Mouse (Mus musculus) lung, postnatal 25 days (tissue): Measurements from ENCODE around the gene Ctnna3.

Experiments
- DNase-seq: peaks from one replicate; pipeline ENCODE4 v3.0.0; 2022; ENCODE audit warnings: low spot score

Gene Ctnna3

DNA sequence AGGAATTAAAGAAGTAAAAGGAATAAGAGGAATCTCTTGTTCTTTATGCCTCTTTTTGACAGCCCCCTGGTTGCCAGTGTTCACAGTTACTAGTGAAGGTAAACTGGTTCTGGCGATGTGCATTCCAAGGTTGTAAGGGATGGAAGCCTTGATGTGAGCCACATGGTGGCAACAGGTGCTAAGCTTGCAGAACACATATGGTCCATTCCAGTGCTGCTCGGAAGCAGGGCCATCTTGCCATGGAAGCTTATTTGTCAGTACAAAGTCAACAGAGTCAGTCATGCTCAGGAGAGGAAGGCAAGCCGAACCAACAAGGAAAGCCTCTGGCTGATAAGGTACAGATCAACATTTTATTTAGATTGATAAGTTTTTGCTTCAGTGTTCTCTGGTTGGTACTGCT lies 652.4 kb downstream of the Ctnna3 start:
- no peak for DNase-seq

DNA sequence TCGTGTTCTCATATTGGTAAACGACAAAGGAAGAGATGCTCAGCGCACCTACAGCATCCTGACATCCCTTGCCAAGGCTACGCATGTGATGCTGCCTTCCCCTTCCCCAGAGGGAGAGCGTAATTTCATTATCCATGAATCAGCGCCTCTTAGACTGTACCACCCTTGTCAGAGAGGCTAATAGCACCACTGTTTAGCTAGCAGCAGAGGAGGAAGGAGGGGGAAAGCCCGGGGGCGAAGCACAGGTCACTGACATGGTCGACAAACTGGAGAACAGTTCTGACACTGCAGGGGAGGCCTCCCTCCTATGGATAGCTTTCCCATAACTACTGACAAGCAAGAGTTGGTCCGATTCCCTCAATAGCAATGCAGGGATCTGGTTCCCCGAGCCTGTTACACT lies 653.9 kb downstream of the Ctnna3 start:
- no peak for DNase-seq

DNA sequence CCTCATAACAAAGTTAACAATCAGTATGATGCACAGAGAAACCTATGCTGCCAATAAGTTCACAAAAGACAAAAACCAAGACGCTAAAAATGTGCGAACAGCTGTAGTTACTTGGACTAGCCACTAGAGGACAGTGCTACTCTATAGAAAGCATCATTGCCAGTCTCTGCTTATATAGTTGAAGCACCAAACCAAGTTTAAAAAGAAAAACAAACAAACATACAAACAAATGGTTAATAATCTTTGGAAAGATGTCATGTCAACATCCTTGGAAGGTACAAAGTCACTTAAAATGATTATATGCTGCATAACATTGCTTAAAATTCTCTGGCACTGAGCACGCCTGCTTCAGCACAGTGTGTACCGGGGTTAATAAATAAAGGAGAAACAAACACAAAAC lies 654.6 kb downstream of the Ctnna3 start:
- DNase-seq, result peak; percentile 20

DNA sequence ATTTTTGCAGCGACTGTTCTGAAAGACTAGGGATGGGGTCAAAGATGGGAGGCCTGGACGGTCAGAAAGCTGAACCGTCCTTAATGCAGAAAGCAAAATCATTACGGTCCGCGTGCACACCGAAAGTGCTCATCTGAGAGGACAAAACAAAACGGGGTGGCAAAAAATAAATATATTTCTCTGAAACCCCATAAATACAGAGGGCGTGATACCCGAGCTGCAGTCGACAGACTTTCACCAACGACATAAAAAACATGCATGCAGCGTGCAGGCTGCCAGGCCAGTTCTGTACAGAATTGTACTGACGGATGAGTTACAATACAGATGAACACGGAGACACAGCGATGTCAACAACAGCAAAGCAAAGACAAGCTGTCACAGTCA lies 656.3 kb downstream of the Ctnna3 start:
- DNase-seq, result no peak

DNA sequence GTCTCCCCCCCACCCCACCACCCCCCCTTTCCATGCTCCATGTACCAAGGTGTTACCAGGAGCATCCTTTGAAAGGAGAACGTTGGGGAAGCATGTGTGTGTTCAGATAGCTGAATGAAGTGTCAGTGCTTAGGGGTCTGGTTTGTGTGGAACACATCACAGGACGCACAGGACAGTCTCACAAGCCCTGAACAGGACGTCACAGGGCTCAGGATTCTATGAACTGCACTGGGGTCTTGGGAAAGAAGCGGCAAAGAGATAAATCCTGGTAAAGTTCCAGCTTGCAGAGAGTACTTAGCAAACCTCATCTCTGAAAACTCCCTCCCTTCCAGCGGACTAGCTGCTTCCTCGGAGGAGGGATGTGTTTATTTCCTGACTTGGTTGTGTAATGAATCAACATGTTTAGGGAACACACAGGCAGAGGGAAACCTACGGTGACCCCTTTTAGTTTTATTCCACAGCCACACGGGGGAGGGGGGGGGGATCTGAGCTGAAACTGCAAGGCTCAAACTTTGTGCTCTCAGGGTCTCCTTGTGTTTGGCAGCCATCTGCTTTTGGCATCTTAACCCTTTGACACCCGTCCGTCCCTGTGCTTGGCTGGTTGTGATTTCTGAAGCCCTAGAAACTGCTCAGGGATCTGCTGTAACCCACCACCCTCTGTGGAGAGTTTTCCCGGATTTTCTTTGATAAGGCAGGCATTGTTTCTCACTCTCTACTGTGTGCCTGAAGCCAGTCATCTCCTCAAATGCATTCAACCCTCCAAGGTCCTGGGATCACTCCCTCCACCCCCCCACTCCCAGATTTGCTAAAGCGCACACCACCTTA lies 656.9 kb downstream of the Ctnna3 start:
- no peak for DNase-seq

DNA sequence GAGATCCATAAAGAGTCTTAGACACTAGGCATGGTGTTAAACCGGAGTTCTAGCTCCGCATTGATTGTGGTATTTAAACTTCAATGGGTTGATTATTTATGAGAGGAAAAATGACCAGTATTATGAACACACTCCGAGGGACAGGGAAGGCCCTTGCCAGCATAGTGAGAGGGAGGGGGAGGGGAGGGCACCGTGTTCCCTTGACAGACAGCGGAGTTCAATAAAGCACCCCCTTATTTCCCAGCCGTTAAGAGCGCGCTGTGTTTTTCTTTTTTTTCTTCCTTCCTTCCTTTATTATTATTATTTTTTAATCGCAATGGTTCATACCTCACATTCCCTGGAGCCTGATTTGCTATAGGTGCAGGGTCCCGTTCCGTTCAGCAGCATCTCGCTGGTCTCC lies 657.6 kb downstream of the Ctnna3 start:
- no peak for DNase-seq

DNA sequence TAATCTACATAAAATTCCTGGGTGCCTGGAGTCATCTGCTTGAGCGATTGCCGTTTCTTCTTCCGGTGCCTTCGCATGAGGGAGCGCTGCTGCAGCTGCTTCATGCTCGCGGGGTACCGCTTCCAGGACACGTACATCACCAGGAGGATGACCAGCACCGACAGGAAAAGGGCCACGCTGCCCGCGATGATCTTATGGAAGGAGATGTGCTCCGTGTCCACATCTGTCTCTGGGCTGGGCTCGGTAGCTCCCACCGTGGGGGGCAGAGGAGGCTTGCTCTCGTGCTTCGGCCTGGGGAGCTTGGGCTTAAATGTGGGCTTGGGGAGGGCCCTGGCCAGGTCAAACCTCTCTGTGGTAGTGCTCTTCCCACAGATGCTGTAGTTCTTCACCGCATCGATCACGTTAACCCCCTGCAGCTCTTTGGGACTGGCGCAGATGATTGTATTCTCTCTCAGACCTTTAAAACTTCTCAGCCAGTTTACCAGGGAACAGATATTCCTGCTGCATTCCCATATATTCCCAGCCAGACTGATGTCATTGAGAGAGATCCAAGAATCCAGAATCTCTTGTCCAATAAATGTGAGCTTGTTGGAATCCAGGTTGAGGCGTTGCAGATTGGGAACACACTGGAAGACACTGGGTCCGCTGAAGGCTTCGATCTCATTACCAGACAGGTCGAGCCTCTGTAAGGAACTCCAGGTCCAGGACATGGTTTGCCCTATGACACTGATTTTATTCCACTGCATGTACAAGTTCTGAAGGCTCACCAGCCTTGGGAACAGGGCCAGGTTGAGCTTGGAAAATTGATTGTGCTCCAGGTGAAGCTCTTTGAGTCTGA lies 658.3 kb downstream of the Ctnna3 start:
- DNase-seq, result no peak

DNA sequence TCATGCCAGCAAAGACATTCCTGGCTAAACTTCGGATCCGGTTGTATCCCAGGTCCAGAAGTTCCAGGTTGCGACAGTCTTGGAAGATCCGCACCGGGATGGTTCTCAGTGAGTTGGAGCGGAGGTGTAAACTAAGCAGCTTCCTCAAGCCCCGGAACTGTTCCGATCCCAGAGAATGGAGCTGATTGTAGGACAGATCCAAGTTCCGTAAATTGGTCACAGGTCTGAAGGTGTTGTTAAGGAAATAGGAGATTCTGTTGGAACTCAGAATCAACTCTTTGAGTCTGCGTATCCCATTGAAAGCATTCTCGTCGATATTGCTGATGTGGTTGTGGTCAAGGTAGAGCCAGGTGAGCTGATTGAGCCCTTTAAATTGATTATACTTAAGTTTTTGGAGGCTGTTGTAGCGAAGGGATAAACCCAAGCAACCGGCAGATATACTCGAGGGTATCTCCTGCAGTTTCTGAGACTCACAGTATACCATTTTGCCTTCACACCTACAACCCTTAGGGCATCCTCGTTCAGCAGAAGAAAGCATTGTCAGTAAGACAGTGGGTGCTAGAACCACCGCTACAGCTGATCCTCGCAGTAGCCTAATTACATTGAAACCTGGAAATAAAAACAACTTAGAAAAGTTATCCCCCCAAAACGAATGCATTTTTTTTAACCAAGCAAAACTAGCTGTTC lies 659.0 kb downstream of the Ctnna3 start:
- DNase-seq, result no peak

DNA sequence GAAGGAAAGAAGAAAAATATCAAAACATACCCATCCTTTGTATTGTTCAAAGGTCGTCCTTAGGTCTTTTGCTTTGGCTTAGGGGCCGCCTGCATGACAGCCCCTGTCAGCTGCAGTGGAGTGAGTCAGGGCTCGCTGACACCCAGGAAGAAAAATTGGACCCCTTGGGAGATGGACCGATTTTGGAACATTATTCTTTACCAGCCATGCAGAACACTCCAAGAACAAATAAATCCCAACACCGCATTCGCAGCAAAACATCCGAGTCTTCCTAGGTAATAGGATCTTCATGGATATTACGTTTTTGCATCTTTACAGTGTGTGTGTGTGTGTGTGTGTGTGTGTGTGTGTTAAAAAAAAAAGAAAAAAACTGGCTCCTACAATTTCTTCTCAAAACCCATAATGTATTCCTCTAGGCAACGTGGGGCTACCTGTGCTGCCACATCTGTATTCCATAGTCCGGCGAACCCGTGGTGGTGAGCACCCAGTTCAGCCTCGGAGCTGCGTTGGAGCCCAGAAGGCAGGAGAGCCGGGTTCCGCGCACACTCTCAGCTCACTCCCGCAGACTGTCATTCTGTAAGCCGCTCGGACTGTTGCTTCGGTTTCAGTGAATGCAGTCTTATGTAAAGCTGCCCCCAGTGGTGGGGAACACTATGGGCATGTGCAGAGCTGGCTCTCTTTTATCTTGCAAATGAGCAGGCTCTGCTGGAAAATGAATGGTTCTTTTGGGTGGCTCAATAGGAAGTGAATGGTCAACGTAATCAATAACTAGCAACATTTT lies 660.0 kb downstream of the Ctnna3 start, which contains the start of gene Lrrtm3:
Gene Lrrtm3, minus strand, starts transcription at position 598 of the 781 bp plus-strand sequence.
- peak; percentile 13 for DNase-seq

DNA sequence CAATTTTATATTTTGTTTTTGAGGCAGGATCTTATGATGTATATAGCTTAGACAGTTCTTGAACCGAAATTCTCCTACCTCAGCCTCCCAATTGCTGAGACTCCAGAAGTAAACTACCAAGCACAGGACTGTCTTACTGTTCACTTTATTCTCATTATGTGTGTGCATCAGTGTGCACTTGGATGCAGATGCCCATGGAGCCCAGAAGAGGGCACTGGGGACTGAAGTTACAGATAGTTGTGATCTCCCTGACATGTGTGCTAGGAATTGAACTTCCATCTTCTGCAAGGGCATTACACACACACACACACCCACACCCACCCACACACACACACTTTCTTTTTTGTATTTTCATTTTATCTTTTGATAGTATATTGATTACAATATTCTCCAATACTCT lies 666.6 kb downstream of the Ctnna3 start:
- no peak for DNase-seq

DNA sequence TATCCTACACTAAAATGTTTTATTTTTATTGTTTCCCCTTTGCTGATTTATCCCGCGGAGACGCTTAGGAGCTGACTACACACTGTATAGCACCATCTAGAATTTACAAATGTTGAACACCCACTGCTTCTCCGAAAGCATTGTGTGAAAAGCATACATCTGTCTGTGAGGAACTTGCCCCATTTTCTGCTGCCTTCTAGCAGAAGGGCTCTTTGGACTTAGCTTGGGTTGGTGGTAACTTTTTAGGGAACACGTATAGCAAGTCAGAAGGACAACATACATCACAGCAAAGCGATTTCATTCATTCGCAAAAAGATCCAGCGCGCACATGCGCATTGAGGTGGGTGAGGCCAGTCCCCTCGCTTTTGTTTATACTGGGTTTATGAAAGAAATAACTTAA lies 685.3 kb downstream of the Ctnna3 start:
- DNase-seq, result no peak

DNA sequence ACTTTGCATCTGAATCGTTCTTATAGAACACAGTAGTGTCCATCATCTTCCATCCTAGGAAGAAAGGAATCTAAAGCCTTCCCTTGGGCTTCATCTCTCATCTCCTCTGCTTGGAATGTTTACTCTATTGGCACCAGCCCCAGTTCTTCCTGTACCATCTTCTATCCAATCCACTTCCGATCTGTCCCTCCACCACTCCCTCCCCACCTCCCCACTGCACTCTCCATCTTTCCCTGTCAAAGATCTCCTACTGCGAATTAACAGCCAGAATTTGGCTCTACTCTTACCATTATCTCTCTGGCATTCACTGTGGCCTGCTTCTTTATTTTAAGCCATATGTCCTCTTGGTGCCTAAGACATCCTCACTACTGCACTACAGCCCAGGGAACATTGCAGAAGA lies 688.9 kb downstream of the Ctnna3 start:
- no peak for DNase-seq

DNA sequence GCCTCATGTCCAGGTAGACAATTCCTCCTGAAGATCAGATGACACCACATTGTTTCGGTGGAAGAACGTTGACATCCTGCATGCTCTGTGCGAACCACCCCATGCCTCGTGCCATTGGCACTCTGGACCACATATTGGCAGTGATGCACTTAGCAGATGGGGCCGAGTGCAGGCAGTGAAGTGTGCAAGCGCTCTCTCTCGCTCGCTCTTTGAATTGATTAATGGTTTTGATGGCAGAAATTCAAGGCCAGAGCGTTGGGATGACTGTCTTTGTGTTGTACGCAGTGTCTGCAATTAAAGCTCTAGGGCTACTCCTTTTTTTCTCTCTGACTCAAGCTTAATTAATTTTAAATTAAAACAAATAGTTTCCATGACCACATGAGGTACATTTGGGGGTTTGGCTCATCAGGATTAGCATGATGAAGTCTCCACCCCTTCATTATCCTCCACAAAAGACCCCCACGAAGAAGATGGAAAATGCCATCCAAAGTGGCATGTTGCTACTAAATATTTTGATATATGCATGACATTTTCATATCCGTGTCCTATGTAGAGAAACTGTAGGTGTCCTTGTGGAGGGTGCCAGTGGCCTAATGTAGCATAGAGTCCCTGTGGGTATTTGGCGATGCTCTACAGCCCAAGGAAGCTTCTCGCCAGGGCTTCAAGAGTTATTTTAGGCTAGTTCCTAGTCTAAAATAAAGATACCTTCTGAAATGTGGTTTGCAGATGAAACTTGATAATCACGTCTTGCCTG lies 700.7 kb downstream of the Ctnna3 start:
- no peak for DNase-seq

DNA sequence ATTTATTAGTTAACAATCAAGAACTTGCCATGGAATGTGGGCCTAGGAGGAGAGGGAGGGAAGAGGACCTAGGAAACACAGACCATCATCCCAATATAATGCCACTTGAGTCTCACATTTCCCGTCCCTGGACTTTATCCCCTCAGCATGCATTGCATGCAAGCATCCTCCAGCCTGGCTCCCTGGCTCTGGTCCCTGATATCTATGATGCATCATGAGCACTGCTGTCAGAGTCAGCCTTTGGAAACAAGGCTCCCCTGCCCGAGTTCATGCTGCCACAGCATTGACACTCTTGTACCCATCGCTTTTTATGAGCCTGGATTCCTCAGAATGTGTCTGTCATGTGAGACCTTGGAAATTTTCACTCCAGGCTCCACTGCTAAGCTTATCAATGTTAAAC lies 703.6 kb downstream of the Ctnna3 start:
- DNase-seq, result no peak

DNA sequence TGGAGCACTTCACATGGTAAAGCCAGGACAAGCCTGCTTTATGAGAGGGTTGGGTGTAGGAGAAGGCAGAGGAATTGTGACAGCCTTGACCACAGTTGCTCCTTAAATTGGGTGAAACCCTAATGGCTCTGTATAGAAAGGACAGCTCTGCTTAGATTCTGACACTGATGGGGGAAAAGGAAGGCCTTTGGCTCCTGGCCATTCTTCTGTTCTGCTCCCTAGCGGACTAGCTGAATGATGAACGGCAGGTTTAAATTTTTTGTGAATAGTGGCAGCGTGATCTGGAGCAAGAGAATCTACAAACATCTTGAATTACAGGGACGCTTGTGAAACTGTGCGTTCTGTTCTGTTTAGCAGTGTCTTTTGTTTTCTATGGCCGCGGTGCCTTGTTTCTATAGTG lies 705.6 kb downstream of the Ctnna3 start:
- no peak for DNase-seq

DNA sequence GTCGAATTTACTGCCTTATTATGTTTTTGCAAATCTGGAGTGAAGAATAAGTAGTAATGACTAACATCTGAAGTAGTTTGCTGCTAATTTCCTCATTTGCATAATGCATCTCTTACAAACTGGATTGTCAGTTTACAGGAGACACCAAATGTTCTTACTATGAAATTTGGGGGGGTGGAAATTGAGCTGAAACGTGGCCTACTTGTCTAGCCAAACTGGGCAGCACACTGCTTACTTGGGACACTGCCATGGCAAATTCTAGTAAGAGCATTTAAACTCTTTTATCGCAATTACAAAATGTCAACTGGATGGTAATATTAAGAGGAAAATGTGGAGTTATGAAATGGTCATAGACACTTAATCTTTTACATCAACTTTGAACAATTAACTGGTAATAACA lies 716.6 kb downstream of the Ctnna3 start:
- DNase-seq, result no peak

DNA sequence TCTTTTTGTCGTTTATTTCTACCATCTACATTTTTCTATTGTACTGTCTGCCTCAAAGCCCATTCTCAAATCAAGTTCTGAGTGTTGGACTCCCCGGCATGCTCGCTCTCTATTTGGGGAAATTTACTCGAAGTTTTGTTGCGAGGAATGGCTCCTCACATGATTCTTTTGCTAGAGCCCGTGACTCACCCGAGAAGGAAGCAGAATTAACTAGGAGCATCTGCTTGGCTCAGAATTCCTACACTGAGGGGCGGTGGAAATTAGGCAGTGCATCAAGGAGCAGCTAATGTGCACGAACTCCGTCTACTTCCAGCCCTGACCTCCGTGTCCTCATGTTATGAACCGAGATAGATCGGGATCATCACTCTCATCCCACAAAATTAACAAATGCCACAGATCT lies 751.8 kb downstream of the Ctnna3 start:
- DNase-seq, result no peak

DNA sequence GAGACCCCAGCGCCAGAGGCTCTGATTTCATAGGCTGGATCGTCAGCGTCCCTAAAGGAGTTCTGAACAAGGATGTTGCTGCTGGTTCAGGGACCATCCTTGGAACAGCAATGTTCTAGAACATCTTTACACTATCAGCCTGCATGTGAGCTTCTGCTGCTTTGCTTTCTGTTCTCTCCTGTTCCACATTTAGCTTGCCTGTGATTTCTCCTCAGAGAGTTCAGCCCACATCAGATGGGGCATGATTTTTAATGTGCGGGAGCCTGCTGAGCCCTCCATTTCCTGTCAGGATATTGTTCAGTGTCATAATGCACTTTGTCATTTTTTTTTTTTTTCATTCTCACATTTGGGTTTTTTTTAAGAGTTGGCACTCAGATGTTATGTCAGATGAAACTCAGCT lies 752.8 kb downstream of the Ctnna3 start:
- no peak for DNase-seq

DNA sequence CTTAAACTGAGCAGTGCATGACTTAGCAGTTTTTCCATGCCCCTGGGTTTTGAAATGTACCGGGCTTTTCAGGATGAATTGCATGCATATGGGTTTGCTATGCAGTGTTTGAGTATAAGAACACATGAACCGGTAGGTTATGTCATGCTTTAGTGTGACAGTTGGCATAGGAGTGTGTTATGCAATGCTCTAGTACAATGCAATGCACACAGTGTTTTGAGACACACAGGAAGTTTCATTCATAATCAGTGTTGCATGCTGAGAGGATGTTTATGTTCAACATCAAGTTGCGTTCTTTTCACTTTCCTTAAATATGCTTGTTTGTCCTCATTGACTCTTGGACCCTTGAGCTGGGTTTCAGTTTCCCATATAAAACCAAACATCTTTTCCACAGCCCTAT lies 758.1 kb downstream of the Ctnna3 start:
- DNase-seq, result no peak

DNA sequence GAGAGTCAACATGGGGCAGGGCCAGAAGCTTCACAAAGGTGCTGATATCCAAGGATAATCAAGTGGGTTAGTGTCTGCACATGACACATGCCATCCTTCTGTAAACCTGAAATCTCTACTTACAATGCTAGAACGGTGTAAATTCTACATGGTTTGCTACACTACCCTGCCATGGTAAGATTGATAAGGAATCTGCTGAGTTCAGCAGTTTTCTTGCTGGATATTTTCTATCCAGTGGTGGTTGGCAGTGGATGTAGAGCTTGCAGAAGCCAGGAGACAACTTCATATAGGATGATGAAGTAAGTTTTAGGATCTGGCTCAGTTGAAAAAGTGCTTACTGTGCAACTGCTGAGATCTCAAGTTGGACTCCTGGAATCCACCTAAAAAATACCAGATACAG lies 767.7 kb downstream of the Ctnna3 start:
- no peak for DNase-seq

DNA sequence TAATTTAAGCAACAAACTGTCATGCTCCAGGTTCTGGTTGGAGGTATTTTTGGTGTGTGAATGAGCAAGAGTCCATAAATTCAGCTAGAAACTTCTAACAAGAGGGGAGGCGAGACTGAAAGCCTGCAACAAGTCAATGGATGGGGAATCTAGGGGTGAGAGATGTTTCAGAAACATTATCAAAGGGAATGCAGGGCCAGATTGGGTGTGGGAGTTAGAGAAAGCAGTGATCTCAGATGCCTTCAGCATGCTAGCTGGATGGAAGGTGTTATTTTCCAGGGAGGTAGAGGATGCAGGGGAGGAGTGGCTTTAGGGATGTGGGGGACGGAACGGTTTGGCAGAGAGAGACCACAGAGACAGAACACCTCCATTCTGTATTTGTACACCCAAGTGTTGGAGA lies 785.7 kb downstream of the Ctnna3 start:
- DNase-seq, result no peak
